Mouse (Mus musculus) spleen, adult 12 weeks (tissue): ENCODE measurements around the gene Dlst.

ENCODE experiments used
- DNase-seq: peaks from one replicate; pipeline ENCODE4 v3.0.0; 2022; ENCODE audit warnings: low spot score

The Dlst gene

DNA sequence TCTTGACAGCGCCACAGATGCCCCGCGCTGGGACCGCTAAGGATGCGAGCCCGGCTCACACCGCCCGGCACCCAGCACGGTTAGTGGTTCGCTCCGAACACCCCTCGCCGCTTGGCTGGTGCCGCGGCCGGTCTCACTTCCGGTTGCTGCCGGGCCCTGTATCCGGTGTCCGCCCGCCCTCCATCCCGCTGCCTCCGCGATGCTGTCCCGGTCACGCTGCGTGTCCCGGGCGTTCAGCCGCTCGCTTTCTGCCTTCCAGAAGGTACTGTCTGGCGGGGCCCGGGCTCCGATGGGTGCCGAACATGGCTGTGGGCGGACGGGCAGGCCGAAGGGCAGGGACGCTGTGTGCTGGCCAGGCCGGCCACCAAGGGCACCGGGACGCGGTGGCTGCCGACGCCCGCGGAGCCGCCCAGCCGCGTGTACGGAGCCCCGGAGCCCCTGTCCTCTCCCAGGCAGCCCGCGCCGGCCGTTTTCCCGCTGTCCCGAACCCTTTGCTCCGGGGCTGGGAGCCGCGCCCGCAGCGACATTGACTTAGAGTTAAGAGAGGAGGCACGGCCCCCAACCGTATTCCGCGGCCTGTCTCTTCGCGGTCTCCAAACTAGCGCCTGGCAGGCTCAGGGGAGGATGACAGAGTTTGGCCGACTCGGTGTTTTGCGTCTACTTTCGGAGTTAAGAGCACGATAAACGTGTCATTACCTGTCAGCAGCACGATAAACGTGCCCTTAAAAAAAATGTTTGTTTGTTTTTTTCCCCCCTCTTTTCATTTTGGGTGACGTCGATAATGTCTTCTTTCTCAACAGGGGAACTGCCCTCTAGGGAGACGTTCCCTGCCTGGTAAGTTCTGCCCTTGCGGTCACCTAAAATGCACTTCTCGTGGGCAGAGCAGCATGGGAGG, at the start of gene Dlst, which contains the start of gene Prox2:
TSS of gene Dlst (plus strand) at position 136 of the 895 bp plus-strand sequence.
TSS of gene Prox2 (minus strand) at position 62 of the 895 bp plus-strand sequence.
- DNase-seq = peak; percentile 87

DNA sequence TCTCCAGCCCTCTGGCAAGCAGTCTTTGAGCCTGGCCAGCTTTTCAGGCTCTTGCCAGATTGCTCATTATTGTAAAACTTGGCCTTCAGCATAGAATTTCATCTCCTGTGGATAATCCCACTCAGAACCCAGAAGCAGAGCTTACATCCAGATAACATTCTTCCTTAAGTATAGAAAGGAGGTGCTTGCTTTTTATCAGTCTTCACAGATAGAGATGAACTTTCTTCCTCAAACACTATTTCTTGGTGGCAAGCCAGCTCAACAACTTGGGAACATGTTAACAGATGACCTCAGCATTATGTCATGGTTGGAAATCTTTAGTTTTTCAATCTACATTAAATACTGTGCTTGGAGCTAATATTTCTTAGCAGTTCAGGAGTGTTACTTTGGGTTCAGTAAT, 39.6 kb upstream of the Dlst start:
- DNase-seq = no peak

DNA sequence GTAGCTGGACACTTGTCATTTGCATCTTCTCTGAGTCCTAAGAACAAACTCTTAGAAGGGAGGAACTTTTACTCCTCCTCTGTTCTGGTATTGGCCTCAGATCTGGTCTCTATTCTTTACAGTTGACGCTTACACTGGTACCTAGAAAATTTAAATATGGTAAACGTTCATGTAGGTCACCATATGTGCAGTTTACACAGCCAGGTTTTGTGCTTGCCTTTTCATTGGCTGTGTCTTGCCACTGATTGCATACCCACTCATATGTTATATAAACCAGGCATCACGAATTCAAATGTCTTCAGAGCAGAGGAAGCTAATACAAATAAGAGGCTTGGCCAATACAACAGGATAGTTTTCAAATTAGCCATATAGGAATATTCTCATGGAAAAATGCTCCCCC, 33.5 kb upstream of the Dlst start:
- DNase-seq = no peak

DNA sequence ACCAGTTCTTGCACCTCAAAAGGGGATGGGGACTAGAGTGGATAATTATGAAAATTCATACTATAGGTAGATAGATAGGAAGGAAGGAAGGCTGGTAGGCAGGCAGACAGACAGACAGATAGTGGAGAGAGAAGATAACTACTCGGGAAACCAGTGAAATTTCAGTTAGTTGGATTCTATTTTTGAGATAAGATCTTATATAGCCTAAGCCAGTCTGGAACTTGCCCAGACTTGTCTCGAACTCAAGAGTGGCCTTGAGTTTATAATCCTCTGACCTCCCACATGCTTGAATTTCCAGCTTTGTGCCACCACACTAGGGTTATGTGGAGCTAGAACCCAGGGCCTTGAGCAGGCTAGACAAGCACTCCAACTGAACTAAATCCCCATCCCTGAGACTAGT, 26.4 kb upstream of the Dlst start:
- DNase-seq = no peak

DNA sequence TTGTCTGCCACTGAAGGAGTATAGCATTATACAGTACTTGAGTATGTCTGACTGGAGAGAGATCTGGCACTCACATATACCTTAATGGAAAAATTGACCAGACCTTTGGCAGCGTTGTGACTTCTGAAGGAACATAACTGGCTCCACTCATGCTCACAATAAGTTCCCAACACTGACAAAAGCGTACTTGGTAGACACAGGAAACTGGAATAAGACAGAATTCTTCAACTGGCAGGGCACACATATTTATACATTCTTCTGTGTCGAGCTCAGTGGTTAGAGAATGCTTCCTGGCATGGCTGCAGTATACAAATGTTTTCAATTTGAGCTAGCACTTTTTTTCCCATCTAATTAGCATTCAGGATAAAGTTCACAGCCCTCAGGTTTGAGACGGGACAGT, 25.7 kb upstream of the Dlst start:
- no peak for DNase-seq

DNA sequence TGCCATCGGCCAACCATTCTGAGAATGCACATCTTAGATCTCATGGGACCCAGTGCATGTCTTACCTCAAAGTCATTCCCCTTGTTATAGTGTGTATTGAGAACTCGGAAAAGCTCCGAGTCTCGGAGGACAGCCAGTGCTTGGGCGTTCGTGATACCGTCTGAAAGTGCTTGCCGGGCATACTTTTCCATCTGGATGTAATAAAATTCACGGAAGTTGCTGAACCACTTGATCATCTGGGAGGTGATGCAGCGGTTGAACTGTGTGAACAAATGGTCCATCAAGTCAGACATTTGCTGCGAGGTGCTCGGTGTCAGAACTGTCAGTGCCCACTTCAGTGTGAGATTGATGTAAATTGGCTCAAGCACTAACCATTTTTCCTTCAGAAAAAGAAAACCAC, 22.8 kb upstream of the Dlst start:
- no peak for DNase-seq

DNA sequence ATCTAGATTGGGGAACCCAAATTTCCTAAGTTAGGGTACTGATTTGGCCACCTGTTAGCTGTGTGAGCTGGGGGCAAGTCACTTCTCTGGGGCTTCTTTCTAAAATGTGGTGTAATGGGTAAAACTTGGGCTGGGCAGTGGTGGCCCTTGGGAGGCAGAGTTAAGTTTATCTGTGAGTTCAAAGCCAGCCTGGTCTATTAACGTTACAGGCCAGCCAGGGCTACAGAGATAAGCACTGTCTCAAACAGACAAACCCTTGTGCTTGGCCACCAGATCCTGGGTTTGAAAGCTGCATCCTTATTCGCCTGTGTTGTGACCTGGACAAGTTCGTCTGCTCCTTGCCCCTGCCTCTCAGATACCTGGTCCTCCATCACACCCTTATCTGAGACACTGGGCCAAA, 19.4 kb upstream of the Dlst start:
- DNase-seq = no peak

DNA sequence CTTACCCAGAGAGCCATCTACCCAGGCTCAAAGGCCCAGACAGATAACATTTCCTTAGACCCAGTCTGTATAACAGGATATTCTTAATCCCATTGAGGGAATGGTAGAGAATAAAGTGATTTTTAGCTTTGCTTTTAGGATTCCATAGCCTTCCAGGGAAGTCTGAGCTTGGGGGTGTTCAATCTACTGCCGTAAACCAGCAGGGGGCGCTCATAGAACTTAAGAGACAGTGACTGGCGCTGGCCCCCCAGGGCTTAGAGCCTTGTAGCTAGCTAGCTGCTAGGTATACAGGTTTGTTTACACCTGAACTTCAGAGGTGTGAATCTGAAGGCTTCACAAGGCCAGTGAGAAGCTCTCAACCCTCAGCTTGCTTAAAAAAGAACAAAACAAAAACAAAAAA, 18.4 kb upstream of the Dlst start:
- DNase-seq = peak; percentile 53

DNA sequence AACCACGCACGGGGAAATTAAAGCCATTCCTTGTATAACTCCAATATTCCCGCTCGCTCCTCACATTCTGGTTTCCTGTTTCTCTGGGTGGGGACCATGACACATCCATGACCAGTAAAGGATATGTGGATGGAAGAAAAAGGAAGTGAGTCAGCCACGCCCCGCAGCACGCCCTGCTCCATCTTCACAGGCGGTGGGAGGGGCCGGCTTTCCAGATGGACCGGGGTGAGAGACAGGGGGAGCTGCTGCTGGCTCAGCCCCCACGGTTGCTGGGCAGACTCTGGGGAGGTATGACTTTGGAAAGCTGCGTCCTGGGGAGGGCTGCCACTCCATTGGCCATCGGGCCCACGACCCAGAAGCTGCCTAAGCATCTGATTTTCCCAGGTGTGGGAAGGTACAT, 16.6 kb upstream of the Dlst start:
- no peak for DNase-seq

DNA sequence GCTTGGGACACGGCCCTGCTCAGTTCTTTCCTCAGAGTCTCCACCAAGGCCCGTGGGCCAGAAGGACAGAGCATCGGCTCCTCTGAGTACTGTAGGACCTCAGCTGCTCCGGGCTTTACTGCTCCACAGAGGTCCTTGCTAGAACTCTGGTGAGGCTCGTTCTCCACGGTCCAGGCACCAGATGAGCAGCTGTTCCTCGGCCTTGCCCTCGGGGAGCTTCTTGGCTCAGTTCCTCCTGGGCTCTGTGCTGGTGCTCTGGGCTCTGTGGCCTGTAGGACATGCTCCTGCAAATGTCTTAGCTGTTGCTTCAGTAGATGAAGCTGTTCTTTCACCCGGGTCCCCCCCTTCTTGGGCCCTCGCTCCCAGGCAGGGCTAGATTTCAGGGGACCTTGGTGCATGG, 15.9 kb upstream of the Dlst start:
- no peak for DNase-seq

DNA sequence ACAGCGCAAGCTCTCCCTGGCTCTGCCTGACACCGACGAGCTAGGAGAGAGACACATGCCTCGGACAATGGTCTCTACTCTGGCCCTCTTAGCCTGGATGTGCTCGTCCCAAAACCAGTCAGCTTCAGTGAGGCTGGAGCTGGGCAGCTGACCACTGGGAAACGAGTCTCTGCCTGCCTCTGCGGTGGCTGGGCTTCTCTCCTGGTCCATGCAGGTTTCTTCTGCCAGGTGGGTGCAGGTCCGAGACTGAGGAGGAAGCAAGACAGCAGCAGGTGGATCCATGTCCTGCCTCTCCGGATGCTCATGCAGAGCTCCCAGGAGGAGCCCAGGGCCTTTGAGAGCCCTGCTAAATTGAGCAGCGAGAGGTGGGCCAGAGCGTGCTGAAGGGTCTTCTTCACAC, 15.5 kb upstream of the Dlst start:
- no peak for DNase-seq

DNA sequence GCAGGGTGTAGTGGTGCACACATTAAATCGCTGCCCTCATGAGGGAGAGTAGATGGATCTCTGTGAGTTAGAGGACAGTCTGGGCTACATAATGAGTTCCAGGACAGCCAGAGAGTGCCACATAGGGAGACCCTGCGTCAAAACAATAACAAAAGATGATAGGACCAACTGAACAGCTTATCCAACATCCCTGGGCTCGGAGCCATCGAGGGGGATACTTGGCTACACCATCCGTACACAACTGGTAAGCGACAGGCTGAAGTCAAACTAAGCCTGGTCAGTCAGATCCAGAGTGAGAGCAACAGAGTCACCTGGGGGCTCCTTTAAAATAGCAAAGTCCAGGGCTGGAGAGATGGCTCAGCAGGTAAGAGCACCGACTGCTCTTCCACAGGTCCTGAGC, 14.8 kb upstream of the Dlst start:
- no peak for DNase-seq

DNA sequence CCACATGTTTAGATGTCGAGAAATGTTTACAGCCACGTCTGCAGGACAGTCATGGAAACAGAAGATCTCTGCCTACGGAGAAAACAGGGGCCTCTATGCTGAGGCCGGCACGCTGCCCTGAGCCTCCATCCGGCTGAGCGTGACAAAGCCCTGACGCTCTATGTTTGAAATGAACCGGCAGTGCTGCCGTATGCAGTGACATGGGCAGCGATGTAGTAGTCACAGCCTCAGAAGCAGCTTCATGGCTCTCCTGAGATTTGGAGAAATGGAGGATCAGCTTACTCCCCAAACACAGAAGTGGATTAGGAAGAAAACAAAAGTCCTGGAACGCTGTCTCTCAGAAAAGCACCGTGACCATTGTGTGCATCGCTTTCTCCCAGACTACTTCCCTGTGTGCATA, 9.6 kb upstream of the Dlst start:
- no peak for DNase-seq

DNA sequence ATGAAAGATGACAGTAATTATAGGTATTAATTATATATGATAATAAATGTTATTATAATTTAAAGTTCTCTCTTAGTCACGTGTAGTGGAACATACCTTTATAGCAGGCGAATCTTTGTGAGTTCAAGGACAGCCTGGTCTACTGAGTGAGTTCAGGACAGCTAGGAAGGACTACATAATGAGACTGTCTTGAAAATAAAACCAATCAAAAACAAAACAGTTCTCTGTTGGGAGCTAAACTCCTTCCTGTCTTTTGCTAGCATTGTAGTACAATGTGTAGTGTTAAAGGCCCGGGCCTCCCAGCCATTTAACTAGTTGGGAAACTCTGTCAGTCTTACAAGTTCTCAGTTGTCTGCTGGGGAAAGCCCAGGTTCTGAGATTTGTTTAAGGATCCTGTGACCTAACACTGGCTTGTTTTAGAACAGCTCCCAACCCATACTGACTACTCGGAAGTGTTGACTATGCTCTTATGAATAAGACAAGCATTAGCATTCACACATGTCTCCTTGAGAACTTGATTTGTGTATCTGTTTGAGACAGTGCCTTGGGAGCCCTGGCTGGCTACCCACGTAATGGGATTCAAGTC, 9.0 kb upstream of the Dlst start:
- DNase-seq = no peak

DNA sequence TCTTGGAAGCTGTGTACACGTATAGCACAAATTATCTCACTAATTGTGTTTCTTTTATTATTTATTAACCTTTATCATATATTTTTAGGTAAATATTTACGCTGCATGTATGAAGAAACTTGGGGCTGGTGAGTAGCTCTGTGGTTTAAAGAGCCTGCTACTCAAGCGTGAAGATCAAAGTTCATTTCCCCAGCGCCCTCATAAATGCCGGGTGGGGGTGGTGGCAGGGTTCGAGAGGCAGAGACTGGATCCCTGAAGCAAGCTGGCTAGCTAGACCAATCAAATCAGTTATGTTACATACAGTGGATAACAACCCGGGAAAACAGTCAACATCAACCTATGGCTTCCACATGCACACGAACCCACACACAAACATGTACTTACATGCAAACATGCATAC, 7.5 kb upstream of the Dlst start:
- DNase-seq = no peak

DNA sequence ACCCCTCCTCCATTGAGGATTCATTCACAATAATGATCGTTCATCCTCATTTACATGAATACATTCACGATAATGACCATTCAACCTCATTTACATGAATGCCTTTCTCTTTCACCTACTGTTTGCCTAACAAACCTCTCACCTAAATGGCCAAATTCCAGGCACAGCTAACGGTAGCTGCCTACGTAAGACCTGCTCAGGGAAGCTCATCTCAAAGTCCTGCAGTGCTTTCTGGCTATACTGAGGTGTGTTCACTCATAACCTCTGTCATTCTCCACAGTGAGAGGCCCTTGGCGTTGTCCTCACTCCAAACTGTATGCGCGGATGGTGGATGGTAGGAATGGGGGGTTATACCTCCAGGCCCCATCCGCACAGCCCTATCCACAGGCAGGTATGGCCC, 5.8 kb upstream of the Dlst start:
- DNase-seq = no peak

DNA sequence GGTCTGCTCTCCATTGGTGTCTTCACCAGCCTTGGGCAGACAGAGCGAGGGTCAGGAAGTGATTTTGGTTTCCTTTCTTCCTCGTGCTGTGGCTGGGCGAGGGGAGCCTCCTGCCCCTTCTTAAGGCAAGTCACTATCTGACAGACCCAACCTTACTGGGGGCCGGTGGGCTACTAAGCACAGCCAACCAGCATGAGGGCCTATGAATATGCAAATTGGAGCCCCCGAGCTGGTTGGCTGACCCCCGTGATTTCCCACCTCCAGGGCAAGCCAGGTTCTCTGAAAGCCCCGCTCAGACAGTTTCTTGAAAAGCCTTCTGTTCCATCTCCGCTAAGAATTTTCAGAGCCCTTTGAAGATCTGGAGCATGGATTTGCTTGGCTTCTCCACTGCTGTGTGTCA, 4.3 kb upstream of the Dlst start:
- DNase-seq = no peak

DNA sequence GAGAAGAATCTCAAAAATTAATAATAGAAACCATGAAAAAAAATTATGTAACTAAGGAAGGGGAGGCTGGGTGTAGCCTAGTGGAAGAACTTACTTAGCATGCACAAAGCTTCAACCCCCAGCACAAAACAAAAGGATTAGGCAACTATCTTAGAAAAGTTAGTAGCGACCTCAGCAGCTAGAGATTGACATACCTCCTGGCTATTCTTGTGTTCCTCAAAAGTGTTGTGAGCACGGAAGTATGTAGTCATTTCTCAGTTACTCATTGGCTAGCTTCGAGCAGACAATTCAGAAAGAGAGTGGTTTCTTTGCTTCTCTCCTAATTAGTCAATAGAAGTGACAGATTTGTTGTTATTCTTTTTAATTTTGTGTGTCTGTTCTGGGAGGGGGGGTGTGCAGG, 2.0 kb upstream of the Dlst start:
- no peak for DNase-seq

DNA sequence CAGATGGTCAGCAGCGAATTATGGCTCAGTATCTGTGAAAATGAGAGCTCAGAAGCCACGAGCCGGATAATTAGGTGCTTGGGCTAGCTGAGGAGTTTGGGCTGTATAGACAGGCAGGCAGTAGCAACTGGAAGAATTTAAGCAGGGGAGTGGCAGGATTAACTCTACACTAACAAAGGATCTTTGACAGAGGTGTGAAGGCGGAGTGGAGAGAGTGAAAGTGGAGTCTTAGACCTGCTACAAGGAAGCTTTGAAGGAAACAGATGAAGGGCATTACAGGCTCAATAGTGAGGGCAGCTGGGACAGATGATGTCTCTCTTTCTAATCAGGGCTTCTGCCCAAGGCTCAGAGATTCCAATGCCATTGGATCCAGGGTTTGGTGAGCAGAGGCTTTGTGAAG, 1.2 kb upstream of the Dlst start:
- DNase-seq = no peak

DNA sequence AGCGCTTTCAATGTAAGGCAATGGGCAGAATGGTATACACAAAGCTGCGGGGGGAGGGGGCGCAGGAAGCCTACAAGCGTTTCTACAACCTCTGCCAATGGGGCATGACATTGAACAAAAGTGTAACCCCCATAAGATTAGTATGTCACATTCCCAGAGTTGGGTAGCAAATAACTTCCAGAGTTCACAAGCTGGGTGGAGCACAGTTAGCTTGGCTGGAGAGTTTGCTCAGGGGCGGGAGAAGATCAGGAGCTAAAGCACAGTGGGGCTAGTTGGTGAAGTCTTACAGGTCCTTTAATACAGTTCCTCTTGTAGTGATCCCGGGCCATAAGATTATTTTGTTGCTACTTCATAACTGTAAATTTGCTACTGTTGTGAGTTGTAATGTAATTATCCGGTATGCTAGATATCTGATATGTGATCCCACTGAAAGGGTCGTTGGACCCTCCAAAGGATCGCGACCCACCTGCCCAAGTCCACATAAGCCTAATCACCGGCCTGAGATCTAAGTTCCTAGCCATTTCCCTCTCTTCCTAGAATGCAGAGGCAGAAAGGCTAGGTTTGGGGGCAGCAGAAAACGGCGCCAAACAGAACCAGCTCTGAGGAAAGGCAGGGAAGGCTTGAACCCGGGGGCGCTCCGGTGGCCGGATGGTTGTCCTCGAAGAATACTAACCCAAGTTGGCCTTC, 479 bp upstream of the Dlst start:
- no peak for DNase-seq

DNA sequence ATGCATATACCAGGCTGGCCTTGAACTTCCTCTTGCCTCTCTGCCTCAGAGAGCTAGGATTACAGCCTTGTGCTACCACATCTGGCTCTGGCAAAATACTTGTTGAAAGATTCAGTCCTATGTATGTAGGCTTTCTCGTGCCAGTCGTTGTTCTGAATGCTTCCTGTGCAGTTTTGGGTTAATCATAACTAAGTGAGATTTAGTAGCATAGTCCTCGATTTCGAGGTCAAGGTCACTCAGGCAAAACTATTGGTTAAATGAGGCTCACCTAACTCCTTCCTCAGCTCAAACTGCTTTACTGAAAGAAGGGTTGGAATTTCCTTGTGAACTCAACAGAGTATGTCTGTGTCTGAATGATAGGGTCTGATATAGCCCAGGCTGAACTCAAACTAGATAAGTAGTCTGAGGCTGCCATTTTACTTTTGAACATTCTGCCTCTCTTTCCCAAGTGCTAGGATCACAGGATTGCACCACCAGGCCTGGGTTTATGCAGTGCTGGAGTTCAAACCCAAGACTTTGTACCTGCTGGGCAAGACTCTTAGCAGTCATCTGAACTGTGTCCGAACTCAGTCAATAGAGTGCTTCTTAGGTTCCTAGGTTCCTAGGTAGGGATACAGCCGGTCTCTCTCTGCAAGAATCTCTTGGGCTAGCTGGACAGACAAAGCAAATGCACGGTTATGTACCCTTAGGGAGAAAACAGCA, 2.1 kb downstream of the Dlst start:
- DNase-seq = no peak

DNA sequence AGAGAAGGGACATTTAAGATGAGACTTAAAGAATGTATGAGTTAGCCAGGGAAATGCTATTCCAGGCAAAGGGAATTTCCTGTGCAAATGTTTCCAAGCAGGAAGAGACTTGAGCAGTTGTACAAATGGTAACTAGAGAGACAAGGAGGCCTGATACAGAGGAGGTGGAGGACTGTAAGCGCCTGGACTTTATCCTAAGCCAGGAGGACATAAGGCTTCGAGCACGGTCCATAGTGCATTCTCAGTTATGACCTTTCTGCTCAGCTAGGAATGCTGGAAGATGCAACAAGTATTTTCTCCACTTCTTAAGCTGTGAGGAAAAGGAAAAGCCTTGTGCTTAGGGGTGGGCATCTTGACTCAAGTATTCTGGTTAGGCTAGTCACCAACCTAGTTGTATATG, 2.7 kb downstream of the Dlst start:
- DNase-seq = no peak

DNA sequence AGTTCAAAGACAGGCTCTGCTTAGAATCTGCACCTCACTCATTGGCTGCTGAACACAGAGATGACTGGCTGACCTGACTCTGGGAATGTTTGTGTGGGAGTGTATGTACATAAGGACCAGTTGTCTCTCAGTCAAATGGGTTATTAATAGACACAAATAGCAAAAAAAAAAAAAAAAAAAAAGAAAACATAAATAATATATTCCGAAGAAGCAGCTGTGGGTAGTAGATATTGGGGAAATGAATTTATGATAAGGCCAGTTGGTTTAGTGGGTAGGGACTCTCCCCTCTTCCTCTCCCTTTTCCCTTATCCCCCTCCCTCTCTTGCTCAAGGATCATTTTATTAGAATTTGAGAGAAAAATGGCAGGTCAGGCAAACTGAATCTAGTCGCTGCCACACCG, 3.3 kb downstream of the Dlst start:
- DNase-seq = no peak
